Mouse (Mus musculus): ENCODE measurements at regions not wholly inside any gene's neighbourhood (a gene's known extent, or its start where the extent isn't known, plus 50 kb on each side); places are given as distances from the start of the nearest gene placed in this dataset.

- peak; percentile 36 for DNase-seq (ENCODE audit: low spot score)
Observed at GRCm38 (mm10) chr9:61581046-61581445, 208.9 kb downstream of the Tle3 start.

- no peak for DNase-seq (ENCODE audit: low spot score)
Observed at GRCm38 (mm10) chr9:61578255-61578654, 206.1 kb downstream of the Tle3 start.

- no peak for DNase-seq (ENCODE audit: low spot score)
Observed at GRCm38 (mm10) chr9:61573634-61574359, 201.6 kb downstream of the Tle3 start.

GRCm38 (mm10) chr9:61563017-61563416 is 190.9 kb downstream of the Tle3 start:
- DNase-seq (ENCODE audit: low spot score): no peak

DNA sequence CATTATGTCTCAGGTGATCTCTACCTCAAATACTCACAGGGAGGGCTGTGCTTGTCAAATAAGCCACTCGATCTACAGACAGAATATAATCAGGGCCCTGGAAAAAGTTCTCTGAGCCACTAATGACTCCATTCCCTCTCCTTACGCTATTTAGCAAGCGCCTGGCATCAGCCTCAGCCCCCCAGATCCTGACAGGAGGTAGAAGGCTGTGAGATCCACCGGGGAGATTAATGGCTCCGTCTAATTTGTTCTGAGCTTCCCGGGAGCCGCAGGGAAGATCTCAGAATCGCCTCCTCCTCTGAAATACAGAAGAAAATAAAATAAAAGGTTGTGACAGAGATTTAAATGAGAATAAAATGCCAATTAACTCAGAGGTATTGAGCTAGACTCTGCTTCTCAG is 189.4 kb downstream of the Tle3 start:
- DNase-seq (ENCODE audit: low spot score): no peak

GRCm38 (mm10) chr9:61558621-61559020 is 186.5 kb downstream of the Tle3 start:
- DNase-seq (ENCODE audit: low spot score): peak; percentile 71

DNA sequence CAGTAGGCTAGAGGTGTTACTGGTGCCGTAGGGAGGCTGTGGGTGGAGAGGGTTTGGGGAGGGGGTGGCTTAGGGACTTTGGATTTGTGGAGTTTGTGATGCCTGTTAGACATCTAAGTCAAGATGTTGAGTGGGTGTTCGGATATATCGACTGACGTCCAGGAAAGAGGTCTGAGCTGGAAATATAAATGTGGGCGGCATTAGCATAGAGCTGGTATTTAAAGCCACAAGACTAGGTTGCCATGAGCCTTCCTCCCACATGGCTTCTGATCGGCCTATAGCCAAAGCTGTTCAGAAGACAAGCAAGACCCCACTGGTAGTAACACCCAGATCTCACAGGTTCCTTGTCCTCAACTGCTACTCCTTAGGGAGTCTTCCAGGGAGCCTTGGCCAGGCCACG is 184.9 kb downstream of the Tle3 start:
- no peak for DNase-seq (ENCODE audit: low spot score)

DNA sequence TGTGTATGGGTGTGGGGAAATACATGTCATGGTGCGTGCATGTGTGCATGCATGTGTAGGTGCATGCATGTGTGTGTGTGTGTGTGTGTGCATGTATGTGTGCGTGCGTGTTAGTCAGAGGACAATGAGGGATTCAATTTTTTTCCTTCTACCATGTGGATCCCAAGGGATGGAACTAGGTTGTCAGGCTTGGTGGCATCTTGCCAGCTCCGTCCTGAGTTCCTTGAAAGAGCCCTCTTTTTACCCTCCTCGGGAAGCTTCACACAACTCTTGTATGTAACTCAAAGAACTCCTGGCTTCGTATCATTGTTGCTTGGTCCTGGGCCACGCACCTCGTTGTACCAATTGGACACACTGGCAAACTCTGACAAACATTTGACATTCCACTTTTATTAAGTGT is 183.0 kb downstream of the Tle3 start:
- DNase-seq (ENCODE audit: low spot score): no peak

- DNase-seq (ENCODE audit: low spot score): peak; percentile 58
Observed at GRCm38 (mm10) chr9:61554611-61555010, 182.4 kb downstream of the Tle3 start.

- DNase-seq (ENCODE audit: low spot score): no peak
Observed at GRCm38 (mm10) chr9:61553626-61554025, 181.5 kb downstream of the Tle3 start.

- DNase-seq (ENCODE audit: low spot score): peak; percentile 5
Observed at GRCm38 (mm10) chr9:61551361-61551760, 179.2 kb downstream of the Tle3 start.

GRCm38 (mm10) chr9:61550326-61550725 is 178.2 kb downstream of the Tle3 start:
- no peak for DNase-seq (ENCODE audit: low spot score)

DNA sequence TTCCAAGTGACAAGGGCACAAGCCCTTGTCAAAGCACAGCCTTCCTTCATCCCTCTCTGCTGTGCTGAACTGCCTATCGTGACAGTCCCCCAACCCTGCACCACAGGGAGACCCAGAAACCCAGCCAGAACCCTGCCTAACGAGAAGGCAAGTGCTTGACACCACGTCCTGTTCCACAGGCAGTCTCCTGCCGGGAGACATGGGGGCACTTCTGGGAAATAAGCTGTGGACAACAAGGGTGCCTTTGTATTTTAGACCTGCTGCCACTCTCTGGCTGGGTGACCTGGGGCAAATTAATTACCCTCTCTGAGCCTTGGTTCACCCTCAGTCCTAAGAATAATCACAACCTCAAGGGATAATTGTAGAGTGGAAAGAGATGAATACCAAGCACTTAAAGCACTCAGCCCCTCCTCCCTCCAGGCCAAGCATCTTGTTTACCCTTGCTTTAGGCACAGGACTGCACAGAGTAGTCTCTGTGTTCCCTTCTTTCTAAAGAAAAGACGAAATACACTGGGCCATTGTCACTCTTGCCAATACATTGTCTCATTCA is 177.6 kb downstream of the Tle3 start:
- no peak for DNase-seq (ENCODE audit: low spot score)

- DNase-seq (ENCODE audit: low spot score): no peak
Observed at GRCm38 (mm10) chr9:61537316-61538189, 165.4 kb downstream of the Tle3 start.

DNA sequence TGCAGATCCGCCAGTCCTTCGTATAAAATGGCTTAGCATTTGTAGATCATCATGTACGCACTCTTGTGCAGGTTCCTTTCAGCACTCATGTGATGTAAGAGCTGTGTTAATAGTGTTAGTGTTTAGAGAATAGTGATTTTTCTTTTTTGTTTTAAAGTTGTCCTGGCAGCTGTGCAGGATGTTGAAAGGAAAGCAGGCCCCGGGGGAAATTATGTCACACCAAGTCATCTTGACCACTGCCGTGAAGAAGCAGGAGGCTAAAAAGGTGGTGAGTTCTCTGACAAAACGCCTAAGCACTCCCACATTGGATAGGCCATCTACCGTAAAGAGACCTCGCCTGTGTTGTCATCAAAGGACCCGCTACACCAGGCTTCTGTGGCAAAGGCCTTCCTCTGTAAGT is 161.1 kb downstream of the Tle3 start:
- DNase-seq (ENCODE audit: low spot score): peak; percentile 18

- DNase-seq (ENCODE audit: low spot score): no peak
Observed at GRCm38 (mm10) chr9:61530263-61531045, 158.3 kb downstream of the Tle3 start.

DNA sequence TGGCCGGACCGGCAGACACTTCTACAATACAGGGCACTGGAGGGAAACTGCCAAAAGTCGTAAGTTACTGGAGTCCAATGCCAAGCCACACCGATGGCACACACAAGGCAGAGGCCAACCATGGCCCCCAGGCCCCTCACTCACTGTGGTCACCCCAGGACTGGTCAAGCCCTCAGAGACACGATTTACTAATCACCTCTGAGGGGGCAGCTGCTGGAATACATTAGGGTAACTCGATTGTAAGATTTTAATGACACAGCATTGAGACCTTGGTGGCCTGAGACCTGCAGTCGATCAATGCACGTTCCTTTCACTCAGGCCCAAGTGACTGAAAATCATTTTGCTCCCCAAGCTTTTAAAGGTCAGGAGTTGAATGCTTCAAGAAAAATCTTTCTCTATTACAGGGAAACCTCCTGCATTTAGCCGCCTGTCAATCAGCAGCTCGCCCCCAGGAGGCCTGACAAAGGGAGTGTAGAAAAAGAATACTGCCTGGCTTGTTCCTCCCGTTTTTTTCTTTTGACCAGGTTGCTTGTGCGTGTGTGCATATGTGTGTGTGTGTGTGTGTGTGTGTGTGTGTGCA is 156.2 kb downstream of the Tle3 start:
- no peak for DNase-seq (ENCODE audit: low spot score)

DNA sequence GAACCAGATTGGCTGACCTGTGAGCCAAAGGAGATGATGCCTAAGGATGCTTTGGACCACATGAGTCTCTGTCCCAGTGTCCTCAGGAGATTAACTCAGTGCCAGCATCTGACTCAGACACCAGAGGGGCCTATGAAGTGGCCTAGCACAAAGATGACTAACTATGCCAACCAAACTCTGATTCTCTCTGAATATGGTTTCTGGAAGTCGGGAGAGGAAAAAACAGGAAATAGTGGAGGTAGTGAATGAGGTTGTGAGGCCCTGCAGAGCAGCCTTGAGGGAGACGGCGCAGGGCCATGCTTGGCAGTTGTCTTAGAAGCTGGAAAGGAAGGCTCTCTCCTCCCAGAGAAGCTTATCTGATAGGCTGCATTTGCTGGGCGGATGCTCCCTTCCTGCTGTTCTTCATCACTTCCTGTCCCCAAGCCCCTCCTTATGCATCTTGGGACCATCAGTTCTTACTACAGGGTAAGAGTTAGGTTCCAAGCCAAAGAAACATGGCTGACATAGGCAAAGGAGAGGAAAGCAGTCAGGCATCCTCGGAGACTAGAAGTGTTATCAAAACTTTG is 155.4 kb downstream of the Tle3 start:
- DNase-seq (ENCODE audit: low spot score): no peak

DNA sequence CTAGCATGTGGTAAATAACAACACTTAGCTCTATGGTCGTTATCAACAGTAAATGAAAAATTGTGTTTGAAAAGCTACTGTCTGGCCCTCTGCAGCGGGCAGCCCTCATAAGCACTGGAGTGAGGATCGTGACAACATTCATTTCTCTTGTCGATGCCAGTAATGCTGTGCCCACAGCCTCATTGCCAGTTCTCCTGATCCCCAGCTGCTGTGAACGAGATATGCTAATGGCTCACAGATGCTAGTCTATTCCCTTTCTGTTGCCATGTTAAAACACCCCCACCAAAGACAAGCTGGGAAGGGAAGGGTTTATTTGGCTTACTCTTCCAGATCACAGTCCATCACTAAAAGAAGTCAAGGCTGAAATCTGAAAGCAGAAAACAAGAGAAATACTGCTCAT is 148.0 kb downstream of the Tle3 start:
- DNase-seq (ENCODE audit: low spot score): no peak

DNA sequence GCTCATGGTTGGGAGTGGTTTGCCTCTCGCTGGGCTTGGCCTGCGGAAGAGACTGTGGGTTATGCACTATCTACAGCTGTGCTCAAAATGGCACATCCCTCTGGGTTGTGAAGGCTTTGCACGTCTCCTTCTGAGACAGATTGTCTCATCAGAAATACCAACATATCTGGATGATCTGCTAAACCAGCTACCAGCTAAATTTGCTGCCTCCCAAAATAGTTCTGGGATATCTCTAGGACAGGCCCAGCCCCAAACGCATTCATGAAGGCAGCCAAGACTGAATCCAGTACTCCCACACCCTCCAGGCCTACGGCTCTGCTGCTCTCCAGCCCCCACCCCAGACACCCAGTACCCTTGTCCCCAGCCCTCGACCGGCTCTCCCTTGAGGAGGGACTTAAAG is 145.7 kb downstream of the Tle3 start:
- no peak for DNase-seq (ENCODE audit: low spot score)

GRCm38 (mm10) chr9:61511436-61511835 is 139.3 kb downstream of the Tle3 start:
- DNase-seq (ENCODE audit: low spot score): no peak

Data from gastrocnemius, adult 18-20 months (tissue).